Mouse (Mus musculus) heart, postnatal 0 days (tissue): ENCODE results near the gene Zfp451.

Experiments
- CTCF ChIP-seq: IDR thresholded peaks from 2 replicates; pipeline ENCODE4 v1.5.1; 2016; ENCODE audit warnings: antibody characterized with exemption, control low read depth, low read depth
- EP300 ChIP-seq: IDR thresholded peaks from 2 replicates; pipeline ENCODE4 v1.6.1; 2016; ENCODE audit warnings: antibody characterized with exemption, low read depth

DNA sequence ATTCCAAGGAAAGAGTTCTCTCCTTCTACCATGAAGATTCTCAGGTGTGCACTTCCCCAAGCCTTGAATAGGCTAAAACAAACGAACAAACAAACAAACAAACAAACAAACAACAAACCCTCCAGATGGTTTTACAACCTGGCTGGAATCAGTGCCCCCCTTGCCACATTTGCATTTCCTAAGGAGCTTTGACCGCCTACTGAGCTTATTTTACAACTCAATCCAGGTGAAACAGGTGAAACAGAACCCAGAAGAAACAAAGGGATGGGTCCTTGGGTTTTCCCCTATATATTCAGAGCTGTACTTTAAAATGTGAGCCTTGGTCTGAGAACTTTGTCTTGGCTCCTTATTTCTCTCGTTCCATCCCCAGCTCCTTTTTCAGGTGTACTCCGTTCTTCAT is 16.2 kb upstream of the Zfp451 start:
- TF ChIP-seq CTCF: no peak
- no peak for TF ChIP-seq EP300
